Mouse (Mus musculus) kidney, adult 11 months (tissue): Measurements from ENCODE around the gene Hic1.
A peak's percentile ranks its signal among the peaks of the same experiment; 100 is the strongest.

Source experiments
- DNase-seq: peaks from one replicate; pipeline ENCODE4 v3.0.0; 2022

Gene Hic1

DNA sequence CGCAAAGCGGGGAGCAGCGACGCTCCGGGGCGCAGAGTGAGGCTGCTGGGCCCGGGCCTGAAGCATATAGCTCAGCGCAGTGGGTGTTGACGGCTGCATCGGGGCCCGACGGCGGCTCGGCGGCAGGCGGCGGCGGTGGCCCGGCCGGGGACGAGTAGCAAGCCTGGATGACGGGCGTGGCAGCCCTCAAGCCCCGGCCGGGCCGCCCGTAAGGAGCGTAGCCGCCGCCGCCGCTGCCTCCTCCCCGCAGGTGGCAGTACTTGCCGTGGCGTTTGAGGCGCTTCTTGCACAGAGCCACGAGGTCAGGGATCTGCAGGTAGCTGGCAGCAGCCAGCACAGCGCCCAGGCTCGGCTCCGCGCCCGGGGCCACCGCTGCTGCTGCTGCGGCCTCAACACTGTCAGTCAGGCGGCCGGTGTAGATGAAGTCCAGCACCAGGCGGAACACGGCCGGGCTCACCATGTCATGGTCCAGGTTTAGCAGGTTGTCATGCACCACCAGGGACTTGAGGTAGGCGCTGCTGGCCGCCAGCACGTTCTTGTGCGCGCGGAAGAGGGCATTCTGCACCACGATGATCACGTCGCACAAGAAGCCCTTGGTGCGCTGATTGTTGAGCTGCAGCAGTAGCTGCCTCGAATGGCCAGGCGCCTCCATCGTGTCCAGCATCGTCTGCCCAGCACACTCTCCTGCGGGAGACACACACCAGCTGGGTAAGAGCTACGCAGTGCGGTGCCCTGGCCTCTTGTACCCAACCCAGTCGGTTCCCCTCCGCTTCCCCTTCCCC is 2.3 kb downstream of the Hic1 start:
- DNase-seq: no peak

DNA sequence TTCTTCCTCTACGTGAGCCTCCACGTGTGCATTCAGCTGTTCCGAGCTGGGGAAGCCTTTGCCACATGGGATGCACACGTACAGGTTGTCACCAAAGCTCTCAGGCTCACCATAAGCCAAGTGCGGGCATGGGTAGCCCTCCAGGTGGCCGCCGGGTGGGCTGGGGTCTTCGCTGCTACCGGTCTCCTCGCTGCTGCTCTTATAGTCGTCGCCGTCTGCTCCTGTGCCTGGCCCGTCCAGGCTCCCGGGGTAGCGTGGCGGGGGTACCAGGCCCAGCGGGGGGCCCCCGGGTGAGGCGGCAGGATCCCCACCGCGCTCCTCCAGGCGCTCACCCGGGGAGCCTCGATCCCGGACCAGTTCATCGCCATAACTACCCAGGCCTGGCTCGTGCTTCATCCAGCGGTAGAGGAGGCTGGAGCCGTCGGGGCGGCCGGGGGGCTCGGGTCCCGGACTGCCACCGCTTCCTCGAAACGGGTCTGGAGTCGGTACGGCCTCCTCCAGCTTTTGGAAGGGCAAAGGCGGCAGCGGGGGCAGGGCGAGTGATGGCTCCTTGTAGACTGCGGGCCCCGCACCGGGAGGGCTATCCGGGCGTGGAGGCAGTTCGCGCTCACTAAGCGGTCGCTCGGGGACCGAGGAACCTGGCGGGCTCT is 3.0 kb downstream of the Hic1 start:
- DNase-seq: no peak

DNA sequence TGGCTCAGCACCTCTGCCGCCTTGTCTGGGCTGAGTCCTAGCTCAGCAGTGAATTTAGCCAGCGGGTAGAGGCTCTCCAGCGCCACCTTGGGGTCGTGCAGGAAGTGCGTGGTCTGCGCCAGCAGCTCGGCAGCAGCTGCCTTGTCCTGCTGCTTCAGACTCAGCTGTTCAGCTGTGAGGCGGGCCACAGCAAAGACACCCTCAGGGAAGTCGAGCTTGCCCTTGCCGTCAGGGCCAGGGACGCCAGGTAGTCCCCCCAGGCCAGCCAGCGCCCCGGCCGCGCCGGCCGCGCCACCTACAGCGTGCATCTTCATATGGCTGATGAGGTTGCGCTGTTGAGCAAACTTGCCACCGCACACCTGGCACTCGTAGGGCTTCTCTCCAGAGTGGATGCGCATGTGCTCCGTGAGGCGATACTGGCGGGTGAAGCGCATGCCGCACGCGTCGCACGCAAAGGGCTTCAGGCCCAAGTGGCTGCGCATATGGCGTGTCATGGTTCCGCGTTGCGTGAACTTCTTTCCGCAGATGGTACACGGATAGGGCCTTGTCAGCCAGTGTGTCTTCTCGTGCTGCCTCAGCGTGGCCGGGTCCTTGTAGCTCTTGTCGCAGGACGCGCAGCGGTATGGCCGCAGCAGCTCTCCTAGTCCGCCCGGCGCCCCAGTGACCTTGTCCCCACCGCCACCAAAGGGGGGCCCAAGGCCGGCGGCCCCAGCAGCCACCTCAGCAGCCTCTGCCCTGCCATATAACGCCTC is 3.7 kb downstream of the Hic1 start:
- peak; percentile 78 for DNase-seq

DNA sequence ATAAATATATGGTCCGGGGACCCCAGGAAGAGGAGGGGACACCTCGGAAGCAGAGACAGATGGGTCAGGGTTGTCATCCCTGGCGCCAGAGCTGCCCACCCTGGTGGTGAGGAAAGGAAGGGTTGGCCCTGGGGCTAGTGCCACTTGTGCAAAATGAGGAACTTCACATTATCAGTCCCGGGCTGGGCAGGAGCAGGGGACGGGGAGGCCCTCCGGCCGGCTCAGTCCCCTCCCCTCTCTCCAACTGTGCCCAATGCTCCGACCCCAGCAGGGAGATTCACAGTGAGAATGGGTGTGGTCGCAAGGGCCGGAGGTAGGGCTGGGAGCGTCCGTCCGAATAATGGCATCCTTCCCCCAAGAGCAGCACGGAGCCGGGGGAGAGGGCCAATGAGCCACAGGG is 4.6 kb downstream of the Hic1 start:
- no peak for DNase-seq

DNA sequence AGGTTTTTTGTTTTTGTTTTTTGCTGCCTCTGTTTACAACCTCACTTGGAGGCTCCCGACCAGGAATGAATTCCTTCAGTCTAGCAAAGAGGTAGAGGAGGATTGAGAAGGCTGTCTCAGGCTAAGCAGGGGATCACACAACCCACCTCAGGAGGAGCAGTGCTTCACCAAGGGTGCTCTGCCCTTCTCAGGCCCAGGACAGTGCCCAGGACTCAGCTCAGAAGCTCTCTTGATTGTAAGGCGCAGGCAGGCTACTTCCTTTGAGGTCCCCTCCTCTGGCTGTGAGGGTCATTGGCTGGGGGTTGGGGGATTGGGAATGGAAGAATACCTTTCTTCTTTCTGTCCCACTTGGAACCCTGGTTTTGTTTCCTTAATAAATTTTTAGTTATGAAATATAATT is 5.3 kb downstream of the Hic1 start:
- no peak for DNase-seq

DNA sequence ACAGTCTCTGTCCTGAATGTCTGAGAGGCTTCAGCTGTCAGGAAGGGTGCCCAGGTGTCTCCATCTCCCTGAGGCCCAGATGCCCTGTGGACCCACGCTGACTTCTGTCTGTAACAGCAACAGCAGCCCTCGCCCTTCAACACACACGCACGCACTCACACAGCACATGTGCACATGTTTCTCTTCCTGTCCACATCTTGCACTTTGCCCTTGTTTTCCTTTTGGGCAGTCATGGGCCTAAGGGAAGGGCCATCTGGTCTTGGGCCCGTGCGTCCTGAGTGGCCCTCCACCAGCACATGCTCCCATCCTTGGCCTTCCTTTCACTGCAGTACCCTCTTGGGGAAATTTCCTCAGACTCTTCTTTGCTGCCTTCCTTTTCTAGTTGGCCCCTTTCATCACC is 5.9 kb downstream of the Hic1 start:
- DNase-seq: no peak

DNA sequence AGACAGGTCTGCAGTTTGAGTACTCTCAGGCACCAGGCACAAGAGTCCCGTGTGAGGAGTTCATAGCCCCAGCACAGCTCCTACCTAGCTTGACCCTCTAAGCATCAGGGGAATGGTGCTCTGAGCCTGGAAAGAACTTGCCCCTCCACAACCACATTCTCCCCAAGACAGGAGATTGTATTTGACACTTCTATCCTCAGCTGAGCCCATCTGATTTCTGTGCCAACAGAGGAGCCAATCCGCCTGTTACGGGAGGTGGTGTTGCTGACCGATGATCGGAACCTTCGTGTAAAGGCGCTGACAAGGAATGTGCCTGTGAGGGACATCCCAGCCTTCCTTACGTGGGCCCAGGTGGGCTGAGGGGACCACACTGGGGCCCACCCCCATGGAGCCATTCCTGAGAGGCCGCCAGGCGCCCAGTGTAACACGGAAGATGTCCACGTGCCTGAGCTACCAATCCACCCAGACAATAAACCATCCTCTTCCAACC is 6.7 kb downstream of the Hic1 start:
- no peak for DNase-seq

DNA sequence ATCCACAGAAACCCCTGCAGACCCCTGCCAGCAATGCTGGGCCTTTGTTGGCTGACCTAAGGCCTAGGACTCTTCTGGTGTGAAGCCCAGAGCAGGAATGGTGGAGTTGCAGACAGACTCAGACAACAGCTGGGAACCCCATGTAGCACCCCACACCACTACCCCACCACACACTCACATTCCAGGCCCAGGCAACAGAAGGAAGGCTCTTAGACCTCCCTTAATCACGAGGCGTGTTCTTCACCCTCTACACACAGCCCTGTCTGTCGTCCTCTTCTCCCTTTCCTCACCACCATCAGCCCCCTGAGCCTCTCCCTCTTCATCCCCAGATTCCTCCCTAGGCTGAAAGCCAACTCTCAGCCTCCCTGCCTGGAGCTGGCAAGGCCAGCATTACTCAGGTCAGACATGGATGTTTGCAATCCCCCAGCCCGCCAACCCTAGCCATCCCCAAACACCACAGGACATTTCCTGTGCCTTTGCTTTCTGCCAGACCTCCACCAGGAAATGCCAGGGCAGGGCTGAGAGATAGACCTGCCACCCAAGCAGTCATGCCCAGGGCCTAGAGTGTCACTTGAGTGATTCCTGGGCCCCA is 7.8 kb downstream of the Hic1 start:
- no peak for DNase-seq

DNA sequence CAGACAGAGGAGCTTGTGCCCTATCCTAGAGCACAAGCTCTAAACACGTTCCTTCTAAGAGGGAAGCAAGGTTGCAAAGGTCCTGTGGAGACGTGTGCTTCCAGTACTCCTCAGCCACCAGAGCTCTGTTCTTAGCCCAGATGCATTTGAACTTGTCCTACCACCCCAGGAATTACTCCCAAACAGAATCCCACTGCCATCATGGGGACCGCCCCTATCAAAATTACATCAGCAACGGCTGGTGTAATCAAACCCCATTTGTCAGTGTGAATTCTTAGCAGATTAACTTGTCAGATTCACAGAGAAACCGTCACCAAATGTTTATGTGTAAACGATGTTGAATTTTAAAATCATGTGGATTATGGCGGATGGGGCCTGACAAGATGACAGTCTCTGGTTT is 8.4 kb downstream of the Hic1 start:
- no peak for DNase-seq

DNA sequence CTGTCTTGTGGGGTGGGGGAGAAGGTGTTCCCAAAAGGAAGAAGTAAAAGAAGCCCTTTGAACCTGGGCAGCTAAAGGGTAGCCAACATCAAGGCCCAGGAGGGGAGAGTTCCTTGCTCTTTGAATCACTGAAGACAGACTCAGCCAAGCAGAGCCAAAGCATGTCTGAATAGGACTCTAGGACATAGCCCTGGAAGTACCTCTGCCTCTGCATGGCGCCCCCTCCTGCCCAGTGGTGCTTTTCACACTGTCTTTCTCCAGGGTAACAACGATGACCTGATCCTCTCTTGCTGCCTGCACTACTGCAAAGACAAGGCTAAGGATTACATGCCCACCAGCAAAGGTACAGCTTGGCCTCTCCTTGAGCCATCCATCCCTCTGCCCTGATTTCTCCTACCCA is 9.8 kb downstream of the Hic1 start:
- DNase-seq: no peak

DNA sequence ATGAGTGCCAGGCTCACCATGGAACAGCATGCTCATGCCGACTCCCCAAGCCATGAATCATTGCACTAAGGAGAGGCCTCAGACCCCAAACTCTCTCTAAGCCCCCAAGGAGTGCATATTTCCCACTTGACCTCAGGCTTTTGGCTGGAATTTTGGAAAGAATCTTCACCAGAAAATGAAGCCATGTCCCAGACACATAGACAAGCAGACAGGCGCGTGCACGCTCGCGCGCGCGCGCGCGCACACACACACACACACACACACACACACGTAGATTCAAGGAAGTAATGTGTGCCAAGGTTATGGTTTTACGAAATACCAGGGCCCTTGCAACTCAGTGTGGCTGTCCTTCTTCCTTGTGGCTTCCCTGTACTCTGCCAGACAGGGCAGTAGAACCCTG is 10.9 kb downstream of the Hic1 start:
- no peak for DNase-seq

DNA sequence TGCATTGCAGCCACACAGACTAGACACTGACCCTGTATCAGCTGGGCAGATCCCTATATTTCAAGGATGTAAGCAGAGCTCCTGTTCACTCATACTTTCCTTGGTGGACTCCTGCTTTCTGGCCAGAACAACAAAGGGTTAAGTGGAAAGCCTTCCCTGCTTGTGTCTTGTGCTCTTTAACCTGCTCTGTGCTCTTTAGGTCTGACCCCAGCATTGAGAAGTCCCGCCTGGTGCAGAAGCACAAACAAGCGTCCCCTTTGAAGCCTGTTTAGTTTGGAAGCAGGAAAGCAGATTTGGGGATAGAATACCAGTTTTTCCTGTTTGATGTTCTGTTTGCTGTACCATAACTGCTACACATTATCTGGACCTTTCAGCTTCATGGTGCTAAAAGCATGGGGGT is 11.4 kb downstream of the Hic1 start:
- DNase-seq: no peak

DNA sequence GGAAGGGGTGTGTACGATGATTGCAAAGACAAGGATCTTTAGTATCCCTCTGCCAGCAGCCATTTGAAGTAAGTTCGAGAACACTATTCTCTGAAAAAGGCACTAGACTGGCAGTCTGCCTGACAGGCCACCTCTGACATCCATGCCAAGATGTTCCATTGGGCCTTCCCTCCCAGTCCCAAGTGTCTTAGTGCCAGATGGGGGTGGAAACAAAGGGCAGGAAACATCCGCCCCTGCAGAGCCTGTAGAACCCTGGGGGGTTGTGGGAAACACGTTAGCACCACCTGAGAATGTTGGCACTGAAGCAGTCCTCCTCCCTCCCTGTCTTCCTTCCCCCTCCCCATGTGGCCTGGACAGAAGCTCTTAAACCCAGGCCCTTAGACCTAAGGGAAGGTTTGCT is 12.3 kb downstream of the Hic1 start:
- no peak for DNase-seq

DNA sequence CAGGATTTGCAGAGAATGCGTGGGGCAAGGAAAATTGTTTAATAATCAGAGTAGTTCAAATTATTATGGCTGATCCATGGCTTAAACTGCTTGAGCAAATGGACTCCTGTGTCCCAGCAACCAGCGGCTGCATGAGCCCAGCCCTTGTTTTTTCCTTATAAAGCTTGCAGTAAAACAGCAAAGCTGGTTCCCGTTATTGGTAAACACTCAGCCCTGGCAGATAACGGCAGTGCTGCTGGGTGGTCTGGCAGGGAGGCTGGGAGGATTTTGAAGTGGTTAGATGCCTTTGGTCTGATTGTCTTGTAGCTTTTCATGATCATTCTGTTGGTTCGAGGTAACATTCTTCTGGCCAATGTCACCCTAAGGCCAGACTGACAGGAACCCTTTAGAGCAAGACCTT is 12.9 kb downstream of the Hic1 start:
- DNase-seq: no peak

DNA sequence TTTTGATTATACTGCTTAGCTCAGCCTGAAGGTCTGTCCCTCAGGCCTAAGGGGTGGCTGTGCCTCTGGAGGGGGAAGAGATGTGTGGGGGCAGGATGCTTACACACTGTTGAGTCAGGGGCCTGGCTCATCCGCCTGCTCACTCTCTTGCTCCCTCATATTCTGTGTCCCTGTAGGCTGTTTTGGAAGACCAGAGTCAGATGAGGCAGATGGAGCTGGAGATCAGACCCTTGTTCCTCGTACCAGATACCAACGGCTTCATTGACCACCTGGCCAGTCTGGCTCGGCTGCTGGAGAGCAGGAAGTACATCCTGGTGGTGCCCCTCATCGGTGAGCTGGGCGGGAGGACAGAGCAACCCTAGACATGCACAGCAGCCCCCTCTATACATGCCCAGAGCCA is 13.3 kb downstream of the Hic1 start:
- no peak for DNase-seq

DNA sequence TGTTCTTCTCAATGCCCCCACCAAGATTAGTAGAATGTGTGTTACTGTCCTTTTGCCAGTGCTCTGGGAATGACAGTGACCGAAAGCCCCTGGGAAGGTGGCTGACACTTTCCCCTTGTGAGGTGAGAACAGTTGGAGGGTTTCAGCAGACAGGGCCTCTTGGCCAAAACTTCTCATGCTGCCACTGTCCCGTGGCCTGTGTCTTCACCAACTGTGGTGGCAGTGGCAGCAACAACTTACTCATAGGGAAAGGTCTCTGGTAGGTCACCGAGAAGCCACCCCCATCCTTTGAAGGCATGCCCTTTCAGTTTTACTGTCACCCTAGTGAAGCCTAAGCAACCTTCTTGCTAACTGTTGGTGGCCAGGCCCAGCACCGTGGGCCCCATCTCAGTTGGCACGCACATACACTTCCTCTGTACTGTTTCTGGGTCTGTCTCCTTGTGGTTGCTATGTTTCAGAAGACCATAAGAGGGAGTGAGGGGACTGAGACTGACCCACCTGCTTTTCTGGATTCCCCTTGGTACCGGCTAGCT is 15.2 kb downstream of the Hic1 start:
- DNase-seq: no peak

DNA sequence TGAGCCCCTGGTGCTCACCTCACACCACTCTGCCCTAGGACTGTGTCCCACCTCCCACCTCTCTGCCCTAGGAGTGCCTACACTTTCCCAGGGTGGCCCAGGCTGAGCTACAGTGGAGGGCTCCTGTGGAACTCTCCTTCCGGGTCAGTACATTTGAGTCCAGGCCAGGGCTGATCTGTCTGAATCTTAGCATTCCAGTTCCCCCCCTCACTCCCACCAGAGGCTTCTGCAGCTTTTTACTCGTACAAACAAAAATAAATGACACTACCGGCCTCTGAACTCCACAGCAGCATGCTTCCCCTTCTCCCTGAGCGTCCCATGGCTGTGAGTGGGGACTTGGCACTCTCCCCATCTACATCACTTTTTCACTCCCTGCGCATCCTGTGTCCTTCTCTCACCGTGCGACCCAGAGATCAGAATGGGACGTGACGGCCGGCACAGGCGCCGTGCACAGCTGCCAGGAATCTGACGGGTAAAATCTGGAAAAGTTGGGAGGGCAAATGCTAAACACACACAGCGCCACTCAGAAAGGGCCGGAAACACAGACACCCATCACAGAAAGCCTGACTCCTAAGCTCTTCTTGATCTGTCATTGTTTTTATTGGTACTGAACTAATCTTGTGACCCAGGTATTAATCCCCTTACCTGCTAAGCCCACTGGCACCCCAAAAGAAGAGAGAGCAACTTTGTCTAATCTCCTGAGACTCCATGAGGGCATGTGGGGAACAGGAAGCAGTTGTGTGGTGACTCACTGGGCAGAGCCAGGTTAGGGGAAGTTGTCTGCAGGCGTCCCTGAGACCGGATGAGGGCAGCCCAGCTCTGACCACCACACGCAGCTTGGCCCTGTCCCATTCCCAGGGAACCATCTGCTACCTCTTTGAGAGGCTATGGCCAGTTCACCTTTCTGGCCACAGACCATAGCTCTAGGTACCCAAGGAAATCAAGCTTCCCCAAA is 16.4 kb downstream of the Hic1 start:
- no peak for DNase-seq

DNA sequence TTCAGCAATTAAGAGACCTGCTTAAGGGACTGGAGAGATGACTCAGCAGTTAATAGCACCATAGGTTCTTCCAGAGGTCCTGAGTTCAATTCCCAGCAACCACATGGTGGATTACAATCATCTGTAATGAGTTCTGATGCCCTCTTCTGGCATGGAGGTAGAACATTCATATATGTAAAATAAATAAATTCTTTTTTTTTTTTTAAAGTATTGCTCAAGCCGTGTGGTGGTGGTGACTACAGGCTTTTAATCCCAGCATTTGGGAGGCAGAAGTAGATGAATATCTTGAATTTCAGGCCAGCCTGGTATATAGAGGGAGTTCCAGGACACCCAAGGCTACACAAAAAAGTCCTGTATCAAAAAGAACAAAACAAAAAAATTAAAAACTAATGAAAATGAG is 19.0 kb downstream of the Hic1 start:
- no peak for DNase-seq

DNA sequence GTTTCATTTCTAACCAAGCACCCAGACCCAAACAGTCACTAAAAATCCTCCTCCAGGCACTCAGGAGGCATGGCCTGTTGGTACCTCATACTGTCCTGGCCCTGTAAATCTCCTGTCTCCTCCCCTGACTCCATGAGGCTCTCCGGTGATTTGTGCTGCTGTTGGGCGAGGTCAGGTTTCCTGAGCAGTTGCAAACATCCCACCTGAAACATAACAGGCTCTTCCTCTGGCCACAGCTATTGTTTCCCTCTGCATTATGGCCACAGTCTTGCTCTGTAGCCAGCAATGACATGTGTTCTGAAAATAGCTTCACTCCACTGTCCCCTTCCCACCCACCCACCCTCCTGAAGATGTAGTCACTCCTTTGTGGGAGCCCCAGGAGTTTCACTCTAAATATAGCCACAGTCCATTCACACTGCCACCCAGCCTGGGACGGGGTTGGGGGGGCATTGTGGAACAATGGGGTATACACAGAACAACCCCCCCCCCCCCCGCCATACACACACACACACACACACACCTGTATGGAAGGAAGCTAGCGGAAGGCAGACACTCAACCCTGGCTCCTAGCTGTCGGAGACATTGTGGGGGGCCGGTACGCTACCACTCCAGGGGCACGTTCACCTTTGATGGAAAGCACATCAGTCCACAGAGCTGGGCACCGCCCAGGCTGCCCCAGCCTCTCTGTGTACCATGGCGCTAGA is 20.8 kb downstream of the Hic1 start:
- no peak for DNase-seq

DNA sequence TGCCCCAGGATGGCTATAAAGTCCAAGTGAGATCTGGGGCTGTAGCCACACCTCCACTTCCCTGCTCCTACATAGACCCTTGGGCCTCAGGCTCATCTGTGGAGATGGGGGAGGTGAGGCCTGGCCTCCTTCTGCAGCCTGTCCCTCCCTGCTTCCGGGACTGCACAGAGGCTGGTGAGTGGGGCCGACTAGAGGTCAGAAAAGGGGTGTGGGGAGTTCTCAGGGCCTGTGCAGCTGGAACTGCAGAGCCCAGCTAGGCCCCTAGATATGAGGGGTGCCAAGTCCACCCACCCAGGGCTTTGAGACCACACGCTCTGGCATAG is 21.5 kb downstream of the Hic1 start:
- no peak for DNase-seq

DNA sequence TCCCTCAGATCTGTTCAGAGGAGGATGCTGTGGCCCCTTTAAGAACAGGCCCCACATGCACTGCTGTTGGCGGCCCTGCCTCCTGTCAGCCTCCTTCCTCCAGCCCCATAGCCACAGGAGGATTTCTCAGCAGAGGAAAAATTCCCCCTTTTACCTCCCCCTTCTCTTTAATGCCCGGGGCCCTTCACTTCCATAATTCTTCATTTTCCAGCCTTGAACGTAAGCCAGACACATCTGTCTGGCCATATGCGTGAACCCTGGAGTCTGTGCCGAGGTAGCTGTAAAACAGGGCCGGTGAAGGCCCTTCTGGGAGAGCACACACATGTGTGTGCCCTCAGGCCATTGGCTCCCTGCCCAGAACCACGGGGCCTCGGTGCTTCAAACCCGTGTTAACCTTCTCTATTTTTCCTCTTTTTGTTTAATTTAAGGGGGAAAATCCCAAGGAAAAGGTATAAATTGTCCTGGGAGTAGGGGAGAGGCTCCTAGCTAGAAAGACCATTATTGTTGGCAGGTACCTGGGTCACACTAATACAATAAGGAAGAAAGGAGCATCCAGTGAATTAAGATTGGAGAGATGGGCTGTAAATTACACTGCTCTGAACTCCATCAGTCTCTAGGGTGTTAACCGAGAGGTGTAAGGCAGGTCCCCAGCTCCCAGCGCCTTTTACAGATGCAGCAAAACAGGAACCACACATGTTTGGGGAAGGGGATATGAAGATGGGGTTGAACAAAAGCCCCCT is 22.0 kb downstream of the Hic1 start:
- DNase-seq: no peak
